Mouse (Mus musculus) heart, adult 2 months (tissue): ENCODE measurements at regions not wholly inside any gene's neighbourhood (a gene's known extent, or its start where the extent isn't known, plus 50 kb on each side); places are given as distances from the start of the nearest gene placed in this dataset.

Experiments
- CTCF ChIP-seq: fragments of 200-600 bp; IDR thresholded peaks from 2 replicates; pipeline ENCODE4 v1.8.1; 2022; ENCODE audit warnings: antibody characterized with exemption, mild to moderate bottlenecking, moderate library complexity
- EP300 ChIP-seq: fragments of 200-500 bp; IDR thresholded peaks from 2 replicates; pipeline ENCODE4 v1.6.1; 2011; ENCODE audit warnings: low read depth, low read length, control low read depth; ENCODE audit not compliant: insufficient read depth
- POLR2A ChIP-seq: fragments of 200-500 bp; IDR thresholded peaks from 2 replicates; pipeline ENCODE4 v1.6.1; 2011; ENCODE audit warnings: mild to moderate bottlenecking, low read depth, low read length, control low read depth; ENCODE audit not compliant: insufficient read depth

GRCm38 (mm10) chr9:50232958-50233510, 111.7 kb downstream of the Rpl10-ps3 start:
- TF ChIP-seq POLR2A, result no peak
- no peak for TF ChIP-seq CTCF
- TF ChIP-seq EP300, result no peak
